Mouse (Mus musculus) CH12.LX (cell line): ENCODE data around the gene Nrd1.

Experiments
- CTCF ChIP-seq, 2 experiments: IDR thresholded peaks in 1 of 2; conservative IDR thresholded peaks in 1 of 2; 2 replicates each; pipeline ENCODE4 v1.5.1; 2011 to 2012; ENCODE audit warnings: low read depth in 2 of 2, low read length in 2 of 2, improper control_type of control experiment in 1 of 2, inconsistent platforms in 1 of 2, mild to moderate bottlenecking in 1 of 2, moderate library complexity in 1 of 2
- E2F4 ChIP-seq: IDR thresholded peaks from 2 replicates; pipeline ENCODE4 v1.6.1; 2011; ENCODE audit warnings: low read depth, low read length, improper control_type of control experiment; ENCODE audit not compliant: insufficient replicate concordance
- EP300 ChIP-seq: IDR thresholded peaks from 2 replicates; pipeline ENCODE4 v1.6.1; 2011; ENCODE audit warnings: low read length, improper control_type of control experiment
- KAT2A ChIP-seq: IDR thresholded peaks from 2 replicates; pipeline ENCODE4 v1.6.1; 2012; ENCODE audit warnings: low read length, improper control_type of control experiment, inconsistent platforms; ENCODE audit not compliant: insufficient replicate concordance
- MAZ ChIP-seq: IDR thresholded peaks from 2 replicates; pipeline ENCODE4 v1.6.1; 2012; ENCODE audit warnings: low read depth, mild to moderate bottlenecking, inconsistent platforms, low read length, improper control_type of control experiment, moderate library complexity
- NELFE ChIP-seq: IDR thresholded peaks from 2 replicates; pipeline ENCODE4 v1.6.1; 2011; ENCODE audit warnings: low read depth, low read length, improper control_type of control experiment
- NRF1 ChIP-seq: IDR thresholded peaks from 2 replicates; pipeline ENCODE4 v1.6.1; 2014; ENCODE audit warnings: low read depth, mild to moderate bottlenecking, inconsistent platforms, low read length, improper control_type of control experiment, moderate library complexity
- PAX5 ChIP-seq: IDR thresholded peaks from 2 replicates; pipeline ENCODE4 v1.6.1; 2012; ENCODE audit warnings: low read length, inconsistent platforms, mixed read lengths
- POLR2A ChIP-seq: IDR thresholded peaks from 2 replicates; pipeline ENCODE4 v1.6.1; 2011; ENCODE audit warnings: low read depth, mild to moderate bottlenecking, improper control_type of control experiment, low read length
- POLR2AphosphoS2 ChIP-seq: IDR thresholded peaks from 2 replicates; pipeline ENCODE4 v1.6.1; 2011; ENCODE audit warnings: low read depth, low read length, improper control_type of control experiment
- RAD21 ChIP-seq: IDR thresholded peaks from 2 replicates; pipeline ENCODE4 v1.6.1; 2011; ENCODE audit warnings: low read depth, mild to moderate bottlenecking, low read length, improper control_type of control experiment, moderate library complexity
- SMC3 ChIP-seq: IDR thresholded peaks from 2 replicates; pipeline ENCODE4 v1.6.1; 2011; ENCODE audit warnings: low read depth, low read length, improper control_type of control experiment
- TBP ChIP-seq: conservative IDR thresholded peaks from 2 replicates; pipeline ENCODE4 v1.6.1; 2011; ENCODE audit warnings: low read depth, low read length, improper control_type of control experiment
- ZNF384 ChIP-seq: IDR thresholded peaks from 2 replicates; pipeline ENCODE4 v1.6.1; 2012; ENCODE audit warnings: low read depth, low read length, improper control_type of control experiment, inconsistent platforms

GRCm38 (mm10) chr4:108963017-108963416 lies 37.4 kb upstream of the Nrd1 start:
- no peak for TF ChIP-seq POLR2A
- TF ChIP-seq CTCF (conservative IDR thresholded peaks at IDR 0.05 in 1 of 2, IDR thresholded peaks at IDR 0.05 in 1 of 2; ENCODE audit: low read depth in 2 of 2, low read length in 2 of 2), result no peak
- TF ChIP-seq E2F4, result no peak
- no peak for TF ChIP-seq TBP
- TF ChIP-seq NRF1, result no peak
- TF ChIP-seq PAX5, result no peak
- no peak for TF ChIP-seq POLR2AphosphoS2
- no peak for TF ChIP-seq RAD21
- TF ChIP-seq ZNF384, result no peak
- TF ChIP-seq NELFE, result no peak
- TF ChIP-seq EP300, result no peak
- no peak for TF ChIP-seq KAT2A
- TF ChIP-seq MAZ, result no peak
- no peak for TF ChIP-seq SMC3
